Comparison of ENCODE assay signal across 25 mouse cellular contexts in the genomic region with DNA sequence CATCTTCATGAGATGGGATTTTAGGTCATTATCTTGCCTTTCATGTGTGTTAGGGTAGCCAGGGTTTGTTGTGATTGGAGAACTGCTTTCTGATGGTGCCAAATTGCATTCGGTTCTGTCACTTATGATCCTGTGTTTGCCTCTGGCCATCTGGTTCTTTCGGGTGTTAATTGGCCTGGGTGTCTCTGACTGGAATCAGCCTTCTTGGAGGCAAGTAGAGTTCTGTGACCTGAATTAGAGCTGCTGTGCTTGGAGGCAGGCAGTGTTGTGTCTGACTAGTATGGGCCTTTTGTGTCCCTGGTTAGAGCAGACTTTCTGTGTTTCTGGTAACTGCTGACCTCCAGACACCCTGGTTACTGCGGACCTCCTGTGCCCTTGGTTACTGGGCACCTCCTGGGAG.
"Had no signal": no experiment of that assay in that cellular context is flagged by ENCODE, and none has a peak within 500 bp of the region (broad histone marks: within the 10 kb centered on the region; RNA-seq: fewer than 3 reads in every experiment).

No protein-coding gene starts in this region.

- H3K9me3 ChIP-seq: heart, embryonic 13.5 days; heart, embryonic 15.5 days; hindbrain, embryonic 13.5 days; hindbrain, embryonic 15.5 days; limb, embryonic 10.5 days; limb, embryonic 12.5 days; liver, embryonic 13.5 days had no signal

- H3K4me2 ChIP-seq: heart, embryonic 11.5 days; heart, embryonic 13.5 days; heart, embryonic 15.5 days; hindbrain, embryonic 13.5 days; hindbrain, embryonic 15.5 days; limb, embryonic 12.5 days; liver, embryonic 11.5 days; liver, embryonic 13.5 days had no signal

- H3K9ac ChIP-seq: heart, embryonic 13.5 days; heart, embryonic 15.5 days; hindbrain, embryonic 13.5 days; hindbrain, embryonic 15.5 days; limb, embryonic 12.5 days; liver, embryonic 13.5 days had no signal

- ATAC-seq: hindbrain, postnatal 0 days; intestine, embryonic 16.5 days had no signal

- H3K36me3 ChIP-seq: heart, embryonic 13.5 days; heart, embryonic 15.5 days; hindbrain, embryonic 13.5 days; hindbrain, embryonic 15.5 days; limb, embryonic 10.5 days; limb, embryonic 12.5 days; liver, embryonic 13.5 days had no signal

- H3K27ac ChIP-seq: heart, adult 2 months; heart, embryonic 13.5 days; heart, embryonic 15.5 days; hindbrain, embryonic 13.5 days; hindbrain, embryonic 15.5 days; hindbrain, postnatal 0 days; layer of hippocampus, adult 2 months; left cerebral cortex, adult 2 months; limb, embryonic 10.5 days; limb, embryonic 12.5 days; liver, embryonic 13.5 days had no signal

- H3K4me3 ChIP-seq: heart, adult 2 months; heart, embryonic 13.5 days; heart, embryonic 15.5 days; hindbrain, embryonic 13.5 days; hindbrain, embryonic 15.5 days; layer of hippocampus, adult 2 months; left cerebral cortex, adult 2 months; limb, embryonic 10.5 days; limb, embryonic 12.5 days; liver, embryonic 13.5 days had no signal

- H3K4me1 ChIP-seq: heart, embryonic 13.5 days; heart, embryonic 15.5 days; hindbrain, embryonic 13.5 days; hindbrain, embryonic 15.5 days; limb, embryonic 10.5 days; limb, embryonic 12.5 days; liver, embryonic 13.5 days had no signal

- H3K27me3 ChIP-seq: heart, embryonic 13.5 days; heart, embryonic 15.5 days; hindbrain, embryonic 13.5 days; hindbrain, embryonic 15.5 days; limb, embryonic 12.5 days; liver, embryonic 13.5 days had no signal

- DNase-seq: gastrocnemius, postnatal 14 days; gastrocnemius, postnatal 36 days; heart, adult 11 months; heart, adult 2 months; heart, postnatal 14 days; heart, postnatal 36 days; kidney, adult 11 months; kidney, adult 2 months; kidney, postnatal 10 days; kidney, postnatal 25 days; kidney, postnatal 4 days; liver; liver, embryonic 13.5 days had no signal
